Mouse (Mus musculus): Measurements from ENCODE around the gene Anapc11. TPM values are rescaled to one million over a fixed set of nuclear protein-coding genes. Genes with fewer than 3 reads are reported as not detected.

Anapc11 gene
- polyA plus RNA-seq, 1 experiment = 200 TPM

DNA sequence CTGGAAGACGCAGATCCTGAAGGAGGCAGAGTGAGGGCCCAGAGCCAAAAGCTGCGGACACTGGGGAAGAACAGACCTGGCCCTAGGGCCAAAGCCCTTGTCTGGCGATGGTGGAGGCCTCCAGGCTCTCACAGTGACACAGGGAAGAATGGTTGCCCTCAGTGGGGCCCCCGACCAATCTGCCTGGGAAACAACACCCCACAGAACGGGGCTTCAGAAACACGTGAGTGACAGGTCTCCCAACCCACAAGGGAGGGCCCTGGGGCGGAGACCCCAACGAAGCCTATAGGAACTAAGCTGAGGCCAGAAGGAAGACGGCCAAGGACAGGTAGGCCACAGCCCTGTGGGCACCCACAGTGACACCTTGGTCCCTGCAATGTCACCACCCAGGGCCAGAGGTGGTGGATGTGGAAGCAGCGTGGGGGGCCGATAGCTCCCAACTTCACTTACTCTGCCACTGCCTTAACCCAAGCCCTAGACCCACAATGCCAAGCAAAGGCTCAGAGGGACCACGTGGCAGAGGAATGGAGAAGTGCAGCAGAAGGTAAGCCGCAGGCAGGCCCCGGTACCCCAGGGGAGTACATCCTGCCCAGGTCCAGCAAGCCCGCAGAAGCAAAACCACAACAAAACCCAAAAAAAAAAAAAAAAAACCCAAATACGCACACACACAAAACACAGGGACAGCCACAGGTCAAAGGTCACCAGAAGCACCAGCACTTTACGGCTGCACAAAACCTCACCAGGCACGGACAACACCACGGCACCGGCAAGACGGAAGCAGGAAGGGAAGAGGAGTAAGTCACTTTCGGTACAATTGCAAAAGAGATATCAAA lies 29.5 kb downstream of the Anapc11 start:
- TF ChIP-seq GATA1 (IDR thresholded peaks at IDR 0.05; ENCODE audit: low read length) = no peak

- TF ChIP-seq GATA1 (IDR thresholded peaks at IDR 0.05; ENCODE audit: low read length) = no peak
Observed at GRCm38 (mm10) chr11:120628601-120629340, 30.6 kb downstream of the Anapc11 start.

GRCm38 (mm10) chr11:120629341-120629730 lies 31.1 kb downstream of the Anapc11 start:
- no peak for TF ChIP-seq GATA1 (IDR thresholded peaks at IDR 0.05; ENCODE audit: low read length)

DNA sequence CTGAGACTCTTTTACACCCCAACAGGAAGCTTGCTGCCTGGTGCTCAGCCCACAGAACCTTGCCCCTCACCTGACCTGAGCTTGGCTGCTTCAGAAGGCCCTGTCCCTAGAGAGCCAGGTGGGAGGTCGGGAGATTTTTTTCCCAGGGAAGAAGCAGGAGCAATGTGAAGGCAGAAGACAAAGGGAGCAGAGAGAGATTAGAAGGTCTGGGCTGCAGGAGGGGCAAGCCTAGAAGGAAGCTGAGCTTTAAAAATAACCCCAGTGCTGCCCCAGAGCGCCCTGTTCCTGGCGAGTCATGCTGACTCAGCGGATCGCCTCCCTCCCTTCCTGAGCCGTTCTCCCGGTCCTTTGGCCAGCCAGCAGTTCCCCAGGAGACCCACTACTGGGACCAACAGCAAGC lies 31.7 kb downstream of the Anapc11 start:
- no peak for TF ChIP-seq GATA1 (IDR thresholded peaks at IDR 0.05; ENCODE audit: low read length)

- no peak for TF ChIP-seq GATA1 (IDR thresholded peaks at IDR 0.05; ENCODE audit: low read length)
Observed at GRCm38 (mm10) chr11:120630401-120630871, 32.2 kb downstream of the Anapc11 start.

DNA sequence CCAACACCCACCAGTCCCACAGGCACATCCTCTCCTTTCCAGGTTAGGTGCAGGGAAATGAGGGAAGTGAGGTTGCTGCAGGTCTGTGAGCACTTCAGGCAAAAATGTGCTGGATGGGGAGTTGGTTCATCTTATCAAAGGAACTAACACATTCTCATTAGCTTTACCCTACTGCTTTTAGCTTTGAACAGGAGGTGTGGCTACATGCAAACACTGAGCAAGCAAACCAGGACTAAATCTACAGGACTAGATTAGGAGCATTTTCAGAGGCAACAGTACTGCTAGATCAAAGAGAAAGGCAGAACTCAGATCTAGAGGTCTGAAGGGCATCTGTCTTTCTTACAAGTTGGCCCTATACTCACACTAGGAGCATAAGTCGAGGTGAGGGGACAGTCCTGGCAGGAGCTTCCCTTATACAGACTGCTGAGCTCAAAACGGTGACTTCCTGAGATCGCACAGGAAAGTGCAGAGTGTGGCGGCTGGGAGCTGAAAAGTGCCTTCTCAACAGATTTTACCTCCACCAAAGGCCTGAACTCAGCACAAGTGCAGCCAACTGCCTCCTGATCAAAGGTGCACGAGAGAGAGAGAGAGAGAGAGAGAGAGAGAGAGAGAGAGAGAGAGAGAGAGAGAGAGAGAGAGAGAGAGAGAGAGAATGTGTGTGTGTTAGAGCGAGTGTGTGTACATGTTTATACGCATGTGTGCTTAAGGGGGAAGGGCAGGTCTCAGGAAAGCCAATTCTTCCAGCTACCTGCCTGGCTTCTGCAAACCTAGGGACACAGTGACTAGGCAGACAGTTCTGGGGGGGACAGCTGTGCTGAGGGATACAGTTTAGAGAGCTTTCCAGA lies 32.9 kb downstream of the Anapc11 start:
- no peak for TF ChIP-seq GATA1 (IDR thresholded peaks at IDR 0.05; ENCODE audit: low read length)

DNA sequence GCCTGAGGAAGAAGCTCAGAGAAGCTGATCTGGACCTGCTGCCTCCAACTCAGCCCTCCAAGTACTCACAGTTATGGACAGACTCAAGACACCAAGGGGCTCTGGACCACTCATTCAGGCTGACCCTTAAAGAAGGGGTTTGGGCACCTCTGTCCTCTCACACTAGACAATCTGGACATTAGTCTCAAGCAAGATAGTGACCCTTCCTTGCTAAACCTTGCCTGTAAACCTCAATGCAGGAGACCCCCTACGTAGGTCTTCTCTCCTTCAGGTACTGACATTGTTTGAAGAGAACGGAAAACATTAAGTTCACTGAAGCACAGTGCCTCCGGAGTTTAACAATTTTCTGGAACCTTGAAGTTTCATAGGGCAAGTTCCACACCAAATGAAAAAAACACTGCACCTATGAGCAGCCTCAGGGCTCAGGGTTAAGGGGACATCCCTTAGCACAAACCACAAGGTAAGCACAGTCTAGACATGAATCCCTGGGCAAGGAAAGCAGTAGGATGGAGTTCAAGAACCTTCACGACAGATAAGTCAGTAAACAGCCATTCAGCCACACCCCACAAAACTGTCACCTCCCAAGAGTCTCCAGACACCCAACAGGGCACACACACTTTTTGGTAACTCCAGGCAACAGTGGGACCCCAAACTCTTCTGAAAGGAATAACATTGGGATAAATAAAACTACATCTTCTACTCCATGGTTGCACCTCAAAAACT lies 33.7 kb downstream of the Anapc11 start:
- TF ChIP-seq GATA1 (IDR thresholded peaks at IDR 0.05; ENCODE audit: low read length) = no peak

GRCm38 (mm10) chr11:120632559-120633519 lies 34.6 kb downstream of the Anapc11 start:
- no peak for TF ChIP-seq GATA1 (IDR thresholded peaks at IDR 0.05; ENCODE audit: low read length)

DNA sequence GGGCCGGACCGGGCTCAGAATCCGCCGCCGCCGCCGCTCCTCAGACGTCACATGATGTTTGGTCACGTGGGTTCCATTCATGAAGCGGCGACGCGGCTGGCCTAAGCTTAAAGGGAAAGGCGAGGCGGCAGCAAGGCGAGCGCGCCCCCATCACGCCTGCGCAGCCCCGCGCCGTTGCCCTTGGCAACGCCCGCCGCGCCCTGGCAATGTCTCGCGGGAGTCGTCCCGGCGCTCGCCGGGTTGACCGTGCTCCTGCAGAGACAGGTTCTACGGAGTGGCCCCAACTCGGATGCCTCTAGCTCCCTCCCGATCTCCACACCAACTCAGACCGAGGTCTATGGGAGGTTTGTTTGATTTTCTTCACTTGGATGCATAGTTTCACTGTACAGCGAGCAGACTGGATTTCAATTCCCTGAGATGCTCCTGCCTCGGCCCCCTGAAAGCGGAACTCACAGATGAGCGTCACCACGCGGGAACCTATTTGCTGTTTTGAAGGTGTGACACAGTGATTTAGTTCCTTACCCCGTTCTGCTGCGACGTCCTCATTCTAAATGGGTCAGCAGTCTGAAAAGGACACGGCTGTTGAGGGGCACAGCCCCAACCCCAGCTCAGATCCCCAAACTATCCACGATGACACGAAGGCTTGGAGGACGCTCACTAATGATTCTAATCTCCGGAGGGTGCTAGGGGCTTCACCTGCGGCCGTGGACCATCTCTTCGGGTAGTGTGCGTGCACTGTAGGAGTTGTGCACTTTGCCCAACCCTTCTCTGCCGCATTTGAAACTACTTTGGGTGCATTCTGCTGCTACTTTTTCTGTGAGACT lies 35.5 kb downstream of the Anapc11 start, which contains the start of gene Mafg:
Gene Mafg (minus strand): TSS at position 81 of the 824 bp plus-strand sequence.
- no peak for TF ChIP-seq GATA1 (IDR thresholded peaks at IDR 0.05; ENCODE audit: low read length)

DNA sequence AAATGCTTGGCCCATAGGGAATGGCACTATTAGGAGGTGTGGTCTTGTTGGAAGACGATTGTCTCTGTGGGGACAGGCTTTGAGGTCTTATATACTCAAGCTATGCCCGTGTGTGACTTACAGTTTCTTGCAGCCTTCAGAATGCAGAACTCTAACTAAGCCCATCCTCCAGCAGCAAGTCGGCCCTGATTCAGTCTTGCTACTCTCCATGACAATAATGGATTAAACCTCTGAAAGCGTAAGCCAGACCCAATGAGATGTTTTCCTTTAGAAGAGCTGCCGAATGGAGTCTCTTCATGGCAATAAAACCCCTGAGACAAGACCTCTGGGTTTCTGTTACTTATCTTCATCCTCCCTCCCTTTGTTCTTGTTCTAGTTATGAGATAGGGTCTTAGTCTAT lies 36.6 kb downstream of the Anapc11 start:
- TF ChIP-seq GATA1 (IDR thresholded peaks at IDR 0.05; ENCODE audit: low read length) = no peak

DNA sequence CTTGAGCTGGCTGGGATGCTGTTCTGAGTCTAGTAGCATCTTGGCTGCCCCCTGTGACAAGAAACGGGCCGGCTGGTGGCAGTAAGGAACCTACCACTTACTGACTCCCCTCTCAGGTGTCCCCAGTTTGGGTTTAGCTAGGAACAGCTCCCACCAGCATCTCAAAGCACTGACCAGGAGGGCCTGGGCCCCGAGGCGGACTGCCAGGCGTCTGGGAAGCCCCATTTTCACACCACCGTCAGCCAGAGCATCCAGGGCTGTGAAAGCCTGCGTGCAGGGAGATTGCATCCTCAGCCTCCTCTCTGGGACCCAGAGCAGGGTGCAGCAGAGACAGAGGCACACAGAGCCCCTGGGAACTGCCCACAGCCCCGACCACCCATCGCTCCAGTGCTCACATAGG lies 43.0 kb downstream of the Anapc11 start:
- TF ChIP-seq GATA1 (IDR thresholded peaks at IDR 0.05; ENCODE audit: low read length) = no peak

- TF ChIP-seq GATA1 (IDR thresholded peaks at IDR 0.05; ENCODE audit: low read length) = no peak
Observed at GRCm38 (mm10) chr11:120641869-120642268, 43.6 kb downstream of the Anapc11 start.

Data from G1E-ER4 (cell line).